Comparison of ENCODE assay signal across 38 mouse cellular contexts in genomic region chr9:50502949-50503348, GRCm38 (mm10). TPM values are rescaled to one million over a fixed set of nuclear protein-coding genes. Genes with fewer than 3 reads are reported as not detected.
"Had no signal": no experiment of that assay in that cellular context is flagged by ENCODE, and none has a peak within 500 bp of the region (broad histone marks: within the 10 kb centered on the region; RNA-seq: fewer than 3 reads in every experiment).

No protein-coding gene starts in this region.

- H3K4me2 ChIP-seq: heart, embryonic 12.5 days; hindbrain, embryonic 12.5 days; hindbrain, embryonic 14.5 days; intestine, embryonic 15.5 days; kidney, embryonic 15.5 days; limb, embryonic 12.5 days; liver, embryonic 12.5 days had no signal

- H3K27me3 ChIP-seq: heart, embryonic 12.5 days; hindbrain, embryonic 12.5 days; intestine, embryonic 15.5 days; kidney, embryonic 15.5 days; limb, embryonic 12.5 days; liver, embryonic 12.5 days had no signal

- ATAC-seq: hindbrain, embryonic 16.5 days; inflammation-experienced regulatory T-cells, adult 6 months; intestine, embryonic 15.5 days; liver, embryonic 12.5 days had no signal

- DNase-seq: gastrocnemius, postnatal 14 days; gastrocnemius, postnatal 36 days; heart, adult 18-20 months; heart, postnatal 10 days; heart, postnatal 4 days; kidney, adult 11 months; kidney, adult 2 months; kidney, adult 9 months; kidney, postnatal 14 days; kidney, postnatal 4 days; liver had no signal

- H3K9ac ChIP-seq: heart, embryonic 12.5 days; hindbrain, embryonic 12.5 days; hindbrain, embryonic 14.5 days; intestine, embryonic 15.5 days; kidney, embryonic 15.5 days; limb, embryonic 12.5 days; liver, embryonic 12.5 days had no signal

- H3K36me3 ChIP-seq: heart, embryonic 10.5 days; heart, embryonic 12.5 days; hindbrain, embryonic 10.5 days; hindbrain, embryonic 12.5 days; intestine, embryonic 15.5 days; kidney, embryonic 15.5 days; limb, embryonic 10.5 days; limb, embryonic 12.5 days; liver, embryonic 12.5 days had no signal

- H3K27ac ChIP-seq: heart, embryonic 10.5 days; hindbrain, embryonic 10.5 days; hindbrain, embryonic 12.5 days; hindbrain, embryonic 14.5 days; intestine, embryonic 15.5 days; kidney, embryonic 15.5 days; kidney, postnatal 0 days; layer of hippocampus, adult 2 months; left cerebral cortex, adult 2 months; limb, embryonic 10.5 days; limb, embryonic 12.5 days; liver, embryonic 12.5 days had no signal

- H3K9me3 ChIP-seq: heart, embryonic 10.5 days; heart, embryonic 12.5 days; hindbrain, embryonic 10.5 days; hindbrain, embryonic 12.5 days; intestine, embryonic 15.5 days; kidney, embryonic 15.5 days; limb, embryonic 10.5 days; limb, embryonic 12.5 days; liver, embryonic 12.5 days had no signal

- H3K4me3 ChIP-seq: heart, embryonic 10.5 days; heart, embryonic 12.5 days; hindbrain, embryonic 10.5 days; hindbrain, embryonic 12.5 days; intestine, embryonic 15.5 days; kidney, embryonic 15.5 days; layer of hippocampus, adult 2 months; left cerebral cortex, adult 2 months; limb, embryonic 10.5 days; limb, embryonic 12.5 days; liver, embryonic 12.5 days had no signal

- H3K4me1 ChIP-seq: limb, embryonic 12.5 days had no signal

RNA-seq across cellular contexts. Expression of gene Plet1, which starts 8.6 kb away (rescaled TPM):
- total RNA-seq: gastrocnemius, postnatal 14 days; gastrocnemius, postnatal 36 days; layer of hippocampus, adult 2 months; left cerebral cortex, adult 2 months; left cerebral cortex, postnatal 14 days; left cerebral cortex, postnatal 36 days had no signal
- polyA plus RNA-seq: inflammation-experienced regulatory T-cells, adult 6 months; limb, embryonic 10.5 days had no signal

RNA-seq across cellular contexts. Expression of gene Tex12, which starts 58.2 kb away (rescaled TPM):
- total RNA-seq: gastrocnemius, adult 8-10 months; gastrocnemius, postnatal 14 days; gastrocnemius, postnatal 36 days; heart, adult 18-20 months; heart, adult 8-10 months; heart, postnatal 10 days; heart, postnatal 25 days; heart, postnatal 4 days; layer of hippocampus, adult 2 months; layer of hippocampus, postnatal 10 days; layer of hippocampus, postnatal 25 days; left cerebral cortex, adult 2 months; left cerebral cortex, postnatal 14 days; left cerebral cortex, postnatal 36 days had no signal
- polyA plus RNA-seq: frontal cortex, adult 2 months; gonadal fat pad, adult 2 months; heart, embryonic 12.5 days; heart, embryonic 14.5 days; heart, embryonic 16.5 days; hindbrain, embryonic 12.5 days; hindbrain, embryonic 14.5 days; inflammation-experienced regulatory T-cells, adult 6 months; kidney, adult 2 months; kidney, postnatal 0 days; limb, embryonic 10.5 days; limb, embryonic 12.5 days; limb, embryonic 14.5 days; liver, embryonic 12.5 days had no signal
